Comparison of ENCODE assay signal across 10 mouse cellular contexts in genomic region chr15:102669571-102669970, GRCm38 (mm10). TPM values are rescaled to one million over a fixed set of nuclear protein-coding genes. Genes with fewer than 3 reads are reported as not detected.
A peak's percentile ranks its signal among the peaks of the same experiment; 100 is the strongest.
DNase-seq lines count a peak whose midpoint lies in the region; ATAC-seq and TF ChIP-seq lines count a peak whose summit lies in the region.
"Had no signal": no experiment of that assay in that cellular context is flagged by ENCODE, and none has a peak within 500 bp of the region (broad histone marks: within the 10 kb centered on the region; RNA-seq: fewer than 3 reads in every experiment).

No protein-coding gene starts in this region.

- in situ Hi-C loops in CH12.LX (cut with MboI; ENCODE audit: low pct_ligation_motif_present, low pct_unique_long_range_greater_than_20kb, low sequenced_read_pairs): loop anchor here (10.0 kb wide), 1 partner anchor 125 kb away; no protein-coding TSS in a partner anchor

- H3K27ac ChIP-seq in heart, embryonic 11.5 days (ENCODE audit: low read depth, low read length): no peak overlapping the region
- no peak overlapping the region for H3K27ac ChIP-seq in CH12.LX (ENCODE audit: insufficient read depth, low read depth)
- H3K27ac ChIP-seq in forebrain, embryonic 12.5 days: no peak overlapping the region
- no peak overlapping the region for H3K27ac ChIP-seq in liver, embryonic 12.5 days

- no peak for DNase-seq in heart, postnatal 25 days (ENCODE audit: low spot score)
- DNase-seq in CH12.LX (ENCODE audit: extremely low read depth): no peak
- DNase-seq in spleen, postnatal 10 days (ENCODE audit: low spot score in 2 of 2): no peak
- DNase-seq in yolk sac, embryonic 10.5 days (ENCODE audit: low spot score): no peak
- DNase-seq: layer of hippocampus, postnatal 36 days; right cerebral cortex, adult 18-20 months had no signal

- dilution Hi-C loops in CH12.LX (cut with MboI; ENCODE audit: extremely low pct_ligation_motif_present, extremely low pct_unique_long_range_greater_than_20kb, low sequenced_read_pairs): no loop called here

- WGBS in heart, embryonic 11.5 days (ENCODE audit: insufficient replicate concordance): 90% methylated on average over 8 of the region's 8 CpGs
- 92% methylated on average over 8 of the region's 8 CpGs for WGBS in forebrain, embryonic 12.5 days
- WGBS in liver, embryonic 12.5 days (ENCODE audit: insufficient replicate concordance): 76% methylated on average over 8 of the region's 8 CpGs

- ATAC-seq in heart, embryonic 11.5 days (replicated peaks; ENCODE audit: insufficient number of reproducible peaks, low FRiP score, low TSS enrichment): no peak
- ATAC-seq in forebrain, embryonic 12.5 days (ENCODE audit: low FRiP score): no peak
- ATAC-seq in liver, embryonic 12.5 days: no peak
- ATAC-seq in activated CD4-positive, CD25-positive, alpha-beta regulatory T cell, adult 4 months: no peak

- no peak for TF ChIP-seq POLR2A in CH12.LX (IDR thresholded peaks at IDR 0.05; ENCODE audit: low read depth, low read length)

- intact Hi-C loops in heart, postnatal 25 days (cut with DNase I): loop anchor here (5.0 kb wide), 2 partner anchors 77 to 112 kb away; no protein-coding TSS in a partner anchor

- no peak for TF ChIP-seq RAD21 in CH12.LX (IDR thresholded peaks at IDR 0.05; ENCODE audit: low read depth, low read length)

- peaks cover 9% of the 10 kb centered on the region; the same call in 1 of the 2 replicates for H3K36me3 ChIP-seq in heart, embryonic 11.5 days (ENCODE audit: control insufficient read depth, insufficient read depth, low read length)
- peaks cover 36 to 50% of the 10 kb centered on the region in 2 experiments for H3K36me3 ChIP-seq in CH12.LX (replicated peaks in 1 of 2; ENCODE audit: control insufficient read depth in 1 of 2, insufficient read depth in 1 of 2, low read length in 1 of 2)
- peaks cover 37% of the 10 kb centered on the region for H3K36me3 ChIP-seq in forebrain, embryonic 12.5 days (replicated peaks)
- H3K36me3 ChIP-seq in liver, embryonic 12.5 days: peaks cover 49% of the 10 kb centered on the region

- H3K79me2 ChIP-seq in CH12.LX (replicated peaks; ENCODE audit: control insufficient read depth, extremely low read depth, insufficient read depth, poor library complexity, severe bottlenecking): peaks cover 26% of the 10 kb centered on the region

- H3K9ac ChIP-seq in heart, embryonic 11.5 days (ENCODE audit: low read depth, low read length): 0 out of 2 replicates have a peak overlapping the region, but pooled peaks have one; percentile 8
- peak overlapping the region; percentile 99 for H3K9ac ChIP-seq in CH12.LX (ENCODE audit: insufficient read depth, low read depth)
- H3K9ac ChIP-seq in forebrain, embryonic 12.5 days: peak overlapping the region; percentile 17; the same call in 1 of the 2 replicates
- H3K9ac ChIP-seq in liver, embryonic 12.5 days: peak overlapping the region; percentile 93

- no peaks in the 10 kb centered on the region for H3K9me3 ChIP-seq in heart, embryonic 11.5 days (replicated peaks; ENCODE audit: control insufficient read depth, low read length)
- peaks cover 5% of the 10 kb centered on the region for H3K9me3 ChIP-seq in CH12.LX (replicated peaks; ENCODE audit: low read length)
- H3K9me3 ChIP-seq in forebrain, embryonic 12.5 days: no peaks in the 10 kb centered on the region
- no peaks in the 10 kb centered on the region for H3K9me3 ChIP-seq in liver, embryonic 12.5 days (replicated peaks)

- no peak for TF ChIP-seq EP300 in CH12.LX (IDR thresholded peaks at IDR 0.05; ENCODE audit: low read length)

- no peaks in the 10 kb centered on the region for H3K27me3 ChIP-seq in heart, embryonic 11.5 days (ENCODE audit: control insufficient read depth, insufficient read depth, low read length)
- H3K27me3 ChIP-seq in CH12.LX (replicated peaks): no peaks in the 10 kb centered on the region
- no peaks in the 10 kb centered on the region for H3K27me3 ChIP-seq in forebrain, embryonic 12.5 days
- peaks cover 31% of the 10 kb centered on the region for H3K27me3 ChIP-seq in liver, embryonic 12.5 days (replicated peaks)

- no peak for TF ChIP-seq CTCF in CH12.LX (conservative IDR thresholded peaks at IDR 0.05 in 1 of 2, IDR thresholded peaks at IDR 0.05 in 1 of 2; ENCODE audit: low read depth in 2 of 2, low read length in 2 of 2)

- H3K4me1 ChIP-seq in heart, embryonic 11.5 days (ENCODE audit: control insufficient read depth, insufficient read depth, low read length): peaks cover 11% of the 10 kb centered on the region
- H3K4me1 ChIP-seq in CH12.LX (ENCODE audit: control insufficient read depth in 1 of 2, insufficient read depth in 2 of 2): peaks cover 8 to 57% of the 10 kb centered on the region in 2 experiments
- H3K4me1 ChIP-seq in forebrain, embryonic 12.5 days: peaks cover 36% of the 10 kb centered on the region
- peaks cover 39% of the 10 kb centered on the region for H3K4me1 ChIP-seq in liver, embryonic 12.5 days

- peak overlapping the region; percentile 82 for H3K4me2 ChIP-seq in heart, embryonic 11.5 days
- H3K4me2 ChIP-seq in CH12.LX (ENCODE audit: insufficient read depth, low read depth, poor library complexity, severe bottlenecking): peak overlapping the region; percentile 84
- H3K4me2 ChIP-seq in forebrain, embryonic 12.5 days: peak overlapping the region; percentile 79
- H3K4me2 ChIP-seq in liver, embryonic 12.5 days: peak overlapping the region; percentile 72

- H3K4me3 ChIP-seq in heart, embryonic 11.5 days (ENCODE audit: low read depth, low read length): no peak overlapping the region
- peak overlapping the region; percentile 57 to 81 (median 73) for H3K4me3 ChIP-seq in CH12.LX (replicated peaks in 1 of 3; ENCODE audit: low read depth in 2 of 3, low read length in 2 of 3, poor library complexity in 1 of 3)
- H3K4me3 ChIP-seq in forebrain, embryonic 12.5 days (replicated peaks): 0 out of 2 replicates have a peak overlapping the region, but pooled peaks have one; percentile 7
- H3K4me3 ChIP-seq in liver, embryonic 12.5 days: peak overlapping the region; percentile 85

TF ChIP-seq in CH12.LX, 34 proteins besides CTCF, POLR2A, EP300 and RAD21 (continues in another document):
- TF ChIP-seq MAX (IDR thresholded peaks at IDR 0.05; ENCODE audit: low read length) (peak; percentile 44; the same call in 1 of the 2 replicates), ETS1 (conservative IDR thresholded peaks at IDR 0.05; ENCODE audit: low read depth, low read length) (no peak), GABPA (IDR thresholded peaks at IDR 0.05; ENCODE audit: insufficient replicate concordance, low read depth, low read length) (no peak), E2F4 (IDR thresholded peaks at IDR 0.05; ENCODE audit: insufficient replicate concordance, low read depth, low read length) (no peak), UBTF (IDR thresholded peaks at IDR 0.05; ENCODE audit: low read depth, low read length) (no peak), IRF4 (IDR thresholded peaks at IDR 0.05; ENCODE audit: low read depth, low read length) (no peak), JUND (conservative IDR thresholded peaks at IDR 0.05; ENCODE audit: low read depth, low read length) (no peak), MAZ (IDR thresholded peaks at IDR 0.05; ENCODE audit: low read depth, low read length) (no peak), USF2 (conservative IDR thresholded peaks at IDR 0.05; ENCODE audit: low read depth, low read length) (no peak), SIN3A (IDR thresholded peaks at IDR 0.05; ENCODE audit: low read length) (no peak; the same call in 1 of the 2 replicates)

RNA-seq across cellular contexts. Expression of gene Atp5g2, which starts 2.6 kb away (rescaled TPM):
- polyA plus RNA-seq in heart, embryonic 11.5 days (2014; fragmentation: Nextera tagmentation; extraction: Ambion mirVana): 76.3 and 82.0 TPM in 2 replicates
- 10 to 100 TPM; 38.9 to 50.4 TPM for total RNA-seq in heart, postnatal 25 days (2021)
- total RNA-seq in CH12.LX (2012; rRNA removed) (571 and 589 TPM in 2 replicates), CH12.LX (2014; rRNA removed) (281 and 297 TPM in 2 replicates)
- 33.9 and 35.0 TPM in 2 replicates for polyA plus RNA-seq in CH12.LX (2012; ENCODE audit: insufficient read length, low read depth)
- polyA plus RNA-seq in forebrain, embryonic 12.5 days (2016; fragmentation: Nextera tagmentation; extraction: Ambion mirVana): 67.4 and 67.5 TPM in 2 replicates
- 39.6 and 42.2 TPM in 2 replicates for polyA plus RNA-seq in liver, embryonic 12.5 days (2016; fragmentation: Nextera tagmentation; extraction: Ambion mirVana)
- 100 to 1,000 TPM in 1 of 2 experiments, 10 to 100 TPM in 1; 48.2 to 100 TPM for polyA plus RNA-seq in activated CD4-positive, CD25-positive, alpha-beta regulatory T cell, adult 4 months (2017; shearing (Covaris generic))

RNA-seq across cellular contexts. Expression of gene Atf7, which starts 44.3 kb away (rescaled TPM):
- 18.8 and 22.1 TPM in 2 replicates for polyA plus RNA-seq in heart, embryonic 11.5 days (2014; fragmentation: Nextera tagmentation; extraction: Ambion mirVana)
- total RNA-seq in heart, postnatal 25 days (2021): 10 to 100 TPM; 45.9 to 56.2 TPM
- total RNA-seq in CH12.LX (2012; rRNA removed): 8.2 and 8.6 TPM in 2 replicates
- 4.3 and 6.7 TPM in 2 replicates for total RNA-seq in CH12.LX (2014; rRNA removed)
- polyA plus RNA-seq in CH12.LX (2012; ENCODE audit: insufficient read length, low read depth): 30.7 and 31.9 TPM in 2 replicates
- 21.6 and 22.7 TPM in 2 replicates for polyA plus RNA-seq in forebrain, embryonic 12.5 days (2016; fragmentation: Nextera tagmentation; extraction: Ambion mirVana)
- 11.5 and 14.3 TPM in 2 replicates for polyA plus RNA-seq in liver, embryonic 12.5 days (2016; fragmentation: Nextera tagmentation; extraction: Ambion mirVana)
- 10 to 100 TPM; 32.4 to 36.5 TPM for polyA plus RNA-seq in activated CD4-positive, CD25-positive, alpha-beta regulatory T cell, adult 4 months (2017; shearing (Covaris generic))

RNA-seq across cellular contexts. Expression of gene Gm28047, which starts 44.7 kb away (rescaled TPM):
- polyA plus RNA-seq in heart, embryonic 11.5 days (2014; fragmentation: Nextera tagmentation; extraction: Ambion mirVana): not detected in 2 replicates
- not detected for total RNA-seq in heart, postnatal 25 days (2021)
- total RNA-seq in CH12.LX (2012; rRNA removed) (not detected in 2 replicates), CH12.LX (2014; rRNA removed) (not detected in 2 replicates)
- polyA plus RNA-seq in CH12.LX (2012; ENCODE audit: insufficient read length, low read depth): not detected in 2 replicates
- polyA plus RNA-seq in forebrain, embryonic 12.5 days (2016; fragmentation: Nextera tagmentation; extraction: Ambion mirVana): 0.40 TPM in 1 of 2 replicates, not detected in the other
- not detected in 2 replicates for polyA plus RNA-seq in liver, embryonic 12.5 days (2016; fragmentation: Nextera tagmentation; extraction: Ambion mirVana)
- 1 to 10 TPM in 1 of 2 experiments, not detected in 1; 1.5 TPM for polyA plus RNA-seq in activated CD4-positive, CD25-positive, alpha-beta regulatory T cell, adult 4 months (2017; shearing (Covaris generic))

RNA-seq across cellular contexts. Expression of gene Calcoco1, which starts 52.4 kb away (rescaled TPM):
- polyA plus RNA-seq in heart, embryonic 11.5 days (2014; fragmentation: Nextera tagmentation; extraction: Ambion mirVana): 33.7 and 47.8 TPM in 2 replicates
- 100 to 1,000 TPM in 1 of 2 experiments, 10 to 100 TPM in 1; 93.5 to 106 TPM for total RNA-seq in heart, postnatal 25 days (2021)
- total RNA-seq in CH12.LX (2012; rRNA removed) (2.7 and 8.5 TPM in 2 replicates), CH12.LX (2014; rRNA removed) (3.6 and 4.5 TPM in 2 replicates)
- polyA plus RNA-seq in CH12.LX (2012; ENCODE audit: insufficient read length, low read depth): 7.6 and 9.7 TPM in 2 replicates
- 38.8 and 42.7 TPM in 2 replicates for polyA plus RNA-seq in forebrain, embryonic 12.5 days (2016; fragmentation: Nextera tagmentation; extraction: Ambion mirVana)
- 8.7 and 10.3 TPM in 2 replicates for polyA plus RNA-seq in liver, embryonic 12.5 days (2016; fragmentation: Nextera tagmentation; extraction: Ambion mirVana)
- polyA plus RNA-seq in activated CD4-positive, CD25-positive, alpha-beta regulatory T cell, adult 4 months (2017; shearing (Covaris generic)): 10 to 100 TPM; 26.1 to 39.2 TPM

Comparison
In these comparisons a context has a peak if more than half of its experiments do, and no peak if none do; other contexts are left out.
1. H3K9ac ChIP-seq: peak in every context shown above with its lines; median percentile 99 in CH12.LX; 93 in liver, embryonic 12.5 days; 17 in forebrain, embryonic 12.5 days; 8 in heart, embryonic 11.5 days.